Mouse (Mus musculus): ENCODE measurements around the gene Tmpo. TPM values are rescaled to one million over a fixed set of nuclear protein-coding genes. Genes with fewer than 3 reads are reported as not detected.
A peak's percentile ranks its signal among the peaks of the same experiment; 100 is the strongest.

Gene Tmpo
- polyA plus RNA-seq, 2 experiments: 111 to 116 TPM

DNA sequence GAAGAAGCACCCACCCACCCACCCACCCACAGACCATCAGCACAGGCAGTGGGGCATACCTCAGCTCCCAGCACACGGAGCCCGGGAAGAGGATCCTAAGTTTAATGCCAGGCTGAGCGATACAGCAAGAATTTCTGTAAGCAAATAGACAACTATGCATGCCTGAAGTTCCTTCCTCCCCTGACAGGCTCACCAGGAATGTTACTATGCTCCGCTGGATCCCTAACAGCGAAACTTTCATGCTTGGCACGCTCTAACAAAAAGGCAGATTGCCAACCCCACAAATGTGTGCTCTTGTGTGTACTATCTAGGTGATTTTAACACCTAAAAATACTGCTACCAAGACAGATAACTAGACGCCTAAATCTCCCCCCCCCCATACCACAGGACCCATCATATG, 13.8 kb downstream of the Tmpo start:
- peak overlapping the region; percentile 32; the same call in 1 of the 2 replicates for H3K9ac ChIP-seq (replicated peaks)
- no peaks in the 10 kb centered on the region for H3K27me3 ChIP-seq (ENCODE audit: control insufficient read depth, insufficient read depth, low read length)
- TF ChIP-seq CTCF (IDR thresholded peaks at IDR 0.05; ENCODE audit: low read depth): no peak
- TF ChIP-seq EP300 (IDR thresholded peaks at IDR 0.05; ENCODE audit: low read depth): no peak
- no peaks in the 10 kb centered on the region for H3K9me3 ChIP-seq (ENCODE audit: control insufficient read depth, low read length)
- DNase-seq (ENCODE audit: low read depth in 3 of 3, low spot score in 3 of 3): no peak
- H3K36me3 ChIP-seq (replicated peaks; ENCODE audit: control insufficient read depth, insufficient read depth, low read depth): peaks cover 55% of the 10 kb centered on the region
- peaks cover 18 to 23% of the 10 kb centered on the region in 2 experiments for H3K4me1 ChIP-seq (replicated peaks; ENCODE audit: control insufficient read depth in 2 of 2, insufficient read depth in 2 of 2, low read length in 1 of 2)
- peak overlapping the region; percentile 77 for H3K4me2 ChIP-seq (ENCODE audit: low read depth)
- no peak overlapping the region for H3K27ac ChIP-seq
- WGBS (ENCODE audit: insufficient replicate concordance): 73% methylated on average over 7 of the region's 7 CpGs
- H3K4me3 ChIP-seq (ENCODE audit: insufficient read depth in 1 of 2, low read depth in 2 of 2, low read length in 2 of 2): peak overlapping the region; percentile 18 to 73; a peak in 3 of 4 replicates
- no peak for ATAC-seq (ENCODE audit: insufficient read depth)

DNA sequence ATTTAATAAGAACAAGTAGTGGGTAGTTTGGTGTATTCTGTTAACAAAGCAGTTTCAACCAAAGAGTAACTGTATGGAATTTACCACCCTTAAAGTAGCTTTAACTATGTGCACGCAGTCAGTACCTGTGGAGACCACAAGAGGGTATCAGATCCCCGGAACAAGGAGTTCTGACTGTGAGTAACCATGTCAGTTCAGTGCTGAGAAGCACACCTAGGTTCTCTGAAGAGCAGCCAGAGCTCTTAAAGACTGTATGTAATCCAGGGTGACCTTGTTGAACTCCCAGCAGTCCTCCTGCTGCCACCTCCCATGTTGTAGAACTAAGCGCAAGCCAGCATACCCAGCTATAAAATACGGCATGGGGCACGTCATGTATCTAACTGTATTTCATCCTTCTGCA, 14.2 kb downstream of the Tmpo start:
- H3K4me3 ChIP-seq (ENCODE audit: insufficient read depth in 1 of 2, low read depth in 2 of 2, low read length in 2 of 2): peak overlapping the region; percentile 15 to 73; a peak in 3 of 4 replicates
- DNase-seq (ENCODE audit: low read depth in 3 of 3, low spot score in 3 of 3): peak in 2 of 3 experiments; percentile 52 to 61

DNA sequence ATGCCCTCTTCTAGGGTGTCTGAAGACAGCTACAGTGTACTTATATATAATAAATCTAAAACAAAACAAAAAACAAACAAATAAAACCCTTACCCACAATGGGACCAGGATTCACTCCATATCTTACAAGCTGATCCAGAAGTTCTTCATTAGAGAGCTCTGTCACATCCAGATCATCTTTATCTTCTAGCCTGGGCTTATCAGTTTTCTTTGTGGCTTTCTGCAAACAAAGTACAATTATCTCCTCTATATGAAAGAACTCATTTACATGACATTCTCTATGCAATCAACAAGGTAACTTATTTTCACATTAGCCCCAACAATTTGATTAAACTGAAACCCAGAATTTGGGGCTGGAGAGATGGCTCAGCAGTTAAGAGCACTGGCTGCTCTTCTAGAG, 15.3 kb downstream of the Tmpo start:
- Histone ChIP-seq H3K27ac (no peak overlapping the region), H3K4me2 (ENCODE audit: low read depth) (no peak overlapping the region), H3K27me3 (ENCODE audit: control insufficient read depth, insufficient read depth, low read length) (no peaks in the 10 kb centered on the region), H3K9me3 (ENCODE audit: control insufficient read depth, low read length) (no peaks in the 10 kb centered on the region), H3K4me1 (replicated peaks; ENCODE audit: control insufficient read depth in 2 of 2, insufficient read depth in 2 of 2, low read length in 1 of 2) (peaks cover 14 to 19% of the 10 kb centered on the region in 2 experiments), H3K36me3 (replicated peaks; ENCODE audit: control insufficient read depth, insufficient read depth, low read depth) (peaks cover 70% of the 10 kb centered on the region), H3K9ac (replicated peaks) (no peak overlapping the region), H3K4me3 (ENCODE audit: insufficient read depth in 1 of 2, low read depth in 2 of 2, low read length in 2 of 2) (no peak overlapping the region)
- TF ChIP-seq EP300 (IDR thresholded peaks at IDR 0.05; ENCODE audit: low read depth) (no peak), CTCF (IDR thresholded peaks at IDR 0.05; ENCODE audit: low read depth) (no peak)
- no peak for ATAC-seq (ENCODE audit: insufficient read depth)
- DNase-seq (ENCODE audit: low read depth in 3 of 3, low spot score in 3 of 3): no peak

More for the DNA sequence above, 14.2 kb downstream of the Tmpo start:
- Histone ChIP-seq H3K27me3 (ENCODE audit: control insufficient read depth, insufficient read depth, low read length) (no peaks in the 10 kb centered on the region), H3K9me3 (ENCODE audit: control insufficient read depth, low read length) (no peaks in the 10 kb centered on the region), H3K27ac (no peak overlapping the region), H3K4me2 (ENCODE audit: low read depth) (peak overlapping the region; percentile 77), H3K36me3 (replicated peaks; ENCODE audit: control insufficient read depth, insufficient read depth, low read depth) (peaks cover 60% of the 10 kb centered on the region), H3K4me1 (replicated peaks; ENCODE audit: control insufficient read depth in 2 of 2, insufficient read depth in 2 of 2, low read length in 1 of 2) (peaks cover 14 to 19% of the 10 kb centered on the region in 2 experiments), H3K9ac (replicated peaks) (peak overlapping the region; percentile 32; the same call in 1 of the 2 replicates)
- TF ChIP-seq EP300 (IDR thresholded peaks at IDR 0.05; ENCODE audit: low read depth) (no peak), CTCF (IDR thresholded peaks at IDR 0.05; ENCODE audit: low read depth) (peak; percentile 78)
- WGBS (ENCODE audit: insufficient replicate concordance): 48% methylated on average over 5 of the region's 5 CpGs
- no peak for ATAC-seq (ENCODE audit: insufficient read depth)

DNA sequence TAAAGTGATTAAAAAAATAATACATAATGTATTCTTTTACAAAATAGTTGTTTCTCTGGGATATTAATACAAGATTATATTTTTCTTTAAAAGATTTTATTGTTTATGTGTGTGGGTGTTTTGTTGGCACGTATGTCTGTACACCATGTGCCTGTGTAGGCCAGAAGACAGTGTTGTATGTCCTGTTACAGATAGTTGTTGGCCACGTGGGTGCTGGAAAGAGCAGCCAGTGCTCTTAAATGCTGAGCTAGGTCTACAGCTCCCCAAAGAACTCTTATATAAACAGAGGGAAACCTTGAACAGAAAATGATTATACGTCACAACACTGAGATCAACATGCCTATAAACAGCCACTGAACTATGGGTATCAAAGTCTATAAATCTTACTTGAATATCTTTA, 16.6 kb downstream of the Tmpo start:
- no peak for ATAC-seq (ENCODE audit: insufficient read depth)
- H3K4me2 ChIP-seq (ENCODE audit: low read depth): no peak overlapping the region
- no peaks in the 10 kb centered on the region for H3K27me3 ChIP-seq (ENCODE audit: control insufficient read depth, insufficient read depth, low read length)
- no peaks in the 10 kb centered on the region for H3K9me3 ChIP-seq (ENCODE audit: control insufficient read depth, low read length)
- H3K36me3 ChIP-seq (replicated peaks; ENCODE audit: control insufficient read depth, insufficient read depth, low read depth): peaks cover 83% of the 10 kb centered on the region
- WGBS (ENCODE audit: insufficient replicate concordance): 82% methylated on average over 3 of the region's 3 CpGs
- H3K4me3 ChIP-seq (ENCODE audit: insufficient read depth in 1 of 2, low read depth in 2 of 2, low read length in 2 of 2): no peak overlapping the region
- no peak for DNase-seq (ENCODE audit: low read depth in 3 of 3, low spot score in 3 of 3)
- H3K9ac ChIP-seq (replicated peaks): no peak overlapping the region
- TF ChIP-seq EP300 (IDR thresholded peaks at IDR 0.05; ENCODE audit: low read depth) (no peak), CTCF (IDR thresholded peaks at IDR 0.05; ENCODE audit: low read depth) (no peak)
- peaks cover 14 to 19% of the 10 kb centered on the region in 2 experiments for H3K4me1 ChIP-seq (replicated peaks; ENCODE audit: control insufficient read depth in 2 of 2, insufficient read depth in 2 of 2, low read length in 1 of 2)
- no peak overlapping the region for H3K27ac ChIP-seq

DNA sequence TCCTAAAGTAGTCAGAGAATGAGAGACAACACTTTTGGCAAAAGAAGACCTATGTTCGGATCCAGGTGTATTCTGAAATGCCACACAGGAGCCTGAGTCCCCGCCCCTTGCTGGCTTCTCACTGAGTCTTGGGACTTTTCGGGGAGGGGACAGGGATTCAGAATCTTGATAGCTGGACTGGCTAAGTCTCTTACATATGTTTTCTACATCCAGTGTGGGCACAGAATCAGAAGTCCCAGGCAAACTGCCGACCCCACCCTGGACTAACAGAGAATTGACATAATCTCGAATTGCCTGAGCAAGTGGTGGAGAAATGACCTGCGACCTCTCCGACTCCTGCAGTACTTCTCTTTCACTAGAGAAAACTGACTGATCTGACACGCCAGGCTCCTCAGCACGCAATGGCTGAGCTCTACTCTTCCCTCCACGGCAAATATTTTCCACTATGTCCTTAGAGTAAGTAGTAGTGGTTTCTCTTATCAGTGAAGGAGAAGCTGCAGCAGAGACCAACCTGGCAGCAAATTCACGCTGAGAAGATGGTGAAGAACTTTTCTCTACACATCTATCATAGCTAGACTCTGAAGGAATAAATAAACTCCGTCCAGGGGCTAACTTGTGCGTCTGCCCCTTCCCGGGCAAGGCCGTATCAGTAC, 18.5 kb downstream of the Tmpo start:
- H3K9me3 ChIP-seq (ENCODE audit: control insufficient read depth, low read length): no peaks in the 10 kb centered on the region
- no peak overlapping the region for H3K27ac ChIP-seq
- peaks cover 5 to 9% of the 10 kb centered on the region in 2 experiments for H3K4me1 ChIP-seq (replicated peaks; ENCODE audit: control insufficient read depth in 2 of 2, insufficient read depth in 2 of 2, low read length in 1 of 2)
- ATAC-seq (ENCODE audit: insufficient read depth): no peak
- H3K27me3 ChIP-seq (ENCODE audit: control insufficient read depth, insufficient read depth, low read length): no peaks in the 10 kb centered on the region
- H3K4me2 ChIP-seq (ENCODE audit: low read depth): no peak overlapping the region
- WGBS (ENCODE audit: insufficient replicate concordance): 74% methylated on average over 15 of the region's 15 CpGs
- TF ChIP-seq CTCF (IDR thresholded peaks at IDR 0.05; ENCODE audit: low read depth): no peak
- no peak for TF ChIP-seq EP300 (IDR thresholded peaks at IDR 0.05; ENCODE audit: low read depth)
- no peak overlapping the region for H3K9ac ChIP-seq (replicated peaks)
- DNase-seq (ENCODE audit: low read depth in 3 of 3, low spot score in 3 of 3): no peak
- H3K36me3 ChIP-seq (replicated peaks; ENCODE audit: control insufficient read depth, insufficient read depth, low read depth): peaks cover 87% of the 10 kb centered on the region
- no peak overlapping the region; a peak in 1 of 4 replicates for H3K4me3 ChIP-seq (ENCODE audit: insufficient read depth in 1 of 2, low read depth in 2 of 2, low read length in 2 of 2)
